Mouse (Mus musculus) B cell, adult 2 months (primary cell): Measurements from ENCODE around the gene Pank2.
"Not testable (repeated sequence)": the region's sequence is repeated elsewhere in the genome, so short reads cannot be mapped to it uniquely, and the experiment has no call there.

Experiments used
- DNase-seq, 2 experiments: peaks; one replicate each; pipeline ENCODE4 v3.0.0; 2022

The Pank2 gene

GRCm38 (mm10) chr2:131261481-131262212 is 648 bp upstream of the Pank2 start:
- no peak for DNase-seq

- DNase-seq, result peak; percentile 39 to 41
Measured at GRCm38 (mm10) chr2:131262680-131263670, 680 bp downstream of the Pank2 start.

GRCm38 (mm10) chr2:131264027-131264426 is 1.7 kb downstream of the Pank2 start:
- no peak for DNase-seq

GRCm38 (mm10) chr2:131265056-131265455 is 2.8 kb downstream of the Pank2 start:
- no peak for DNase-seq

GRCm38 (mm10) chr2:131275493-131275892 is 13.2 kb downstream of the Pank2 start:
- DNase-seq, result no peak

- no peak for DNase-seq
Measured at GRCm38 (mm10) chr2:131276722-131277121, 14.4 kb downstream of the Pank2 start.

- DNase-seq, result no peak
Measured at GRCm38 (mm10) chr2:131281596-131281995, 19.3 kb downstream of the Pank2 start.

- no peak for DNase-seq
Measured at GRCm38 (mm10) chr2:131286276-131286675, 24.0 kb downstream of the Pank2 start.

GRCm38 (mm10) chr2:131290669-131291068 is 28.4 kb downstream of the Pank2 start:
- DNase-seq, result no peak

- no peak for DNase-seq
Measured at GRCm38 (mm10) chr2:131296746-131297261, 34.5 kb downstream of the Pank2 start.

GRCm38 (mm10) chr2:131298674-131299073 is 36.4 kb downstream of the Pank2 start:
- DNase-seq, result not testable (repeated sequence)

- no peak for DNase-seq
Measured at GRCm38 (mm10) chr2:131300485-131300884, 38.2 kb downstream of the Pank2 start.

GRCm38 (mm10) chr2:131301635-131302034 is 39.3 kb downstream of the Pank2 start:
- DNase-seq, result no peak

- DNase-seq, result no peak
Measured at GRCm38 (mm10) chr2:131304497-131304896, 42.2 kb downstream of the Pank2 start.

GRCm38 (mm10) chr2:131305226-131305625 is 42.9 kb downstream of the Pank2 start:
- not testable (repeated sequence) for DNase-seq

- DNase-seq, result no peak
Measured at GRCm38 (mm10) chr2:131307391-131307790, 45.1 kb downstream of the Pank2 start.

- DNase-seq, result no peak
Measured at GRCm38 (mm10) chr2:131307822-131308221, 45.5 kb downstream of the Pank2 start.

GRCm38 (mm10) chr2:131309296-131309695 is 47.0 kb downstream of the Pank2 start:
- DNase-seq, result no peak

- no peak for DNase-seq
Measured at GRCm38 (mm10) chr2:131316167-131316566, 53.9 kb downstream of the Pank2 start.

GRCm38 (mm10) chr2:131319401-131319800 is 57.1 kb downstream of the Pank2 start:
- no peak for DNase-seq

GRCm38 (mm10) chr2:131321192-131321591 is 58.9 kb downstream of the Pank2 start:
- DNase-seq, result peak in 1 of 2 experiments; percentile 4

GRCm38 (mm10) chr2:131323675-131324074 is 61.4 kb downstream of the Pank2 start:
- no peak for DNase-seq

- DNase-seq, result no peak
Measured at GRCm38 (mm10) chr2:131326044-131326443, 63.7 kb downstream of the Pank2 start.
